Mouse (Mus musculus): Measurements from ENCODE around the gene Aldh4a1.

The Aldh4a1 gene

GRCm38 (mm10) chr4:139675696-139676095 is 53.0 kb downstream of the Aldh4a1 start:
- DNase-seq (ENCODE audit: low spot score): no peak

GRCm38 (mm10) chr4:139683728-139684638 is 61.3 kb downstream of the Aldh4a1 start:
- DNase-seq (ENCODE audit: low spot score): peak; percentile 75

- DNase-seq (ENCODE audit: low spot score): peak; percentile 27
Measured at GRCm38 (mm10) chr4:139684639-139685017, 62.0 kb downstream of the Aldh4a1 start.

GRCm38 (mm10) chr4:139688058-139688457 is 65.4 kb downstream of the Aldh4a1 start:
- no peak for DNase-seq (ENCODE audit: low spot score)

- no peak for DNase-seq (ENCODE audit: low spot score)
Measured at GRCm38 (mm10) chr4:139689627-139690269, 67.1 kb downstream of the Aldh4a1 start.

GRCm38 (mm10) chr4:139693315-139693714 is 70.6 kb downstream of the Aldh4a1 start:
- no peak for DNase-seq (ENCODE audit: low spot score)

- DNase-seq (ENCODE audit: low spot score): no peak
Measured at GRCm38 (mm10) chr4:139697755-139698154, 75.1 kb downstream of the Aldh4a1 start.

GRCm38 (mm10) chr4:139698602-139699001 is 75.9 kb downstream of the Aldh4a1 start:
- no peak for DNase-seq (ENCODE audit: low spot score)
